In genomic region chr10:41278808-41279207, GRCm38 (mm10) we compare ENCODE assay signal across 22 mouse cellular contexts. TPM values are rescaled to one million over a fixed set of nuclear protein-coding genes. Genes with fewer than 3 reads are reported as not detected.
"Had no signal": no experiment of that assay in that cellular context is flagged by ENCODE, and none has a peak within 500 bp of the region (broad histone marks: within the 10 kb centered on the region; RNA-seq: fewer than 3 reads in every experiment).

No protein-coding gene starts in this region.

- ATAC-seq: liver, embryonic 12.5 days; midbrain, embryonic 15.5 days had no signal

- H3K4me1 ChIP-seq: kidney, embryonic 15.5 days; limb, embryonic 12.5 days; limb, embryonic 15.5 days; liver, embryonic 12.5 days; liver, embryonic 15.5 days; midbrain, embryonic 12.5 days; midbrain, embryonic 15.5 days; neural tube, embryonic 12.5 days; neural tube, embryonic 15.5 days; stomach, embryonic 15.5 days had no signal

- H3K9me3 ChIP-seq: kidney, embryonic 15.5 days; limb, embryonic 12.5 days; limb, embryonic 15.5 days; liver, embryonic 12.5 days; liver, embryonic 15.5 days; midbrain, embryonic 12.5 days; midbrain, embryonic 15.5 days; neural tube, embryonic 12.5 days; neural tube, embryonic 15.5 days; stomach, embryonic 15.5 days had no signal

- DNase-seq: kidney, adult 11 months; kidney, adult 8-10 months; kidney, postnatal 10 days; kidney, postnatal 36 days; left cerebral cortex, postnatal 4 days; right cerebral cortex, adult 18-20 months; right cerebral cortex, postnatal 14 days; right cerebral cortex, postnatal 4 days; thymus, adult 2 months; thymus, postnatal 14 days; thymus, postnatal 4 days had no signal

- H3K27ac ChIP-seq: kidney, embryonic 15.5 days; limb, embryonic 12.5 days; limb, embryonic 15.5 days; liver, embryonic 12.5 days; liver, embryonic 15.5 days; macrophage; midbrain, embryonic 12.5 days; midbrain, embryonic 15.5 days; neural tube, embryonic 12.5 days; neural tube, embryonic 15.5 days; stomach, embryonic 15.5 days had no signal

- H3K4me3 ChIP-seq: kidney, embryonic 15.5 days; limb, embryonic 12.5 days; limb, embryonic 15.5 days; liver, embryonic 12.5 days; liver, embryonic 15.5 days; midbrain, embryonic 12.5 days; midbrain, embryonic 15.5 days; neural tube, embryonic 12.5 days; neural tube, embryonic 15.5 days; stomach, embryonic 15.5 days had no signal

- H3K36me3 ChIP-seq: kidney, embryonic 15.5 days; limb, embryonic 12.5 days; limb, embryonic 15.5 days; liver, embryonic 12.5 days; midbrain, embryonic 15.5 days; neural tube, embryonic 12.5 days; stomach, embryonic 15.5 days had no signal

- H3K27me3 ChIP-seq: kidney, embryonic 15.5 days; limb, embryonic 12.5 days; limb, embryonic 15.5 days; liver, embryonic 12.5 days; liver, embryonic 15.5 days; midbrain, embryonic 12.5 days; midbrain, embryonic 15.5 days; neural tube, embryonic 12.5 days; neural tube, embryonic 15.5 days; stomach, embryonic 15.5 days had no signal

- H3K4me2 ChIP-seq: kidney, embryonic 15.5 days; limb, embryonic 12.5 days; limb, embryonic 15.5 days; liver, embryonic 12.5 days; liver, embryonic 15.5 days; midbrain, embryonic 12.5 days; midbrain, embryonic 15.5 days; neural tube, embryonic 12.5 days; neural tube, embryonic 15.5 days; stomach, embryonic 15.5 days had no signal

- H3K9ac ChIP-seq: kidney, embryonic 15.5 days; limb, embryonic 12.5 days; limb, embryonic 15.5 days; liver, embryonic 12.5 days; liver, embryonic 15.5 days; midbrain, embryonic 12.5 days; midbrain, embryonic 15.5 days; neural tube, embryonic 12.5 days; neural tube, embryonic 15.5 days; stomach, embryonic 15.5 days had no signal

RNA-seq across cellular contexts. Expression of gene Ak9, which starts 25.0 kb away (rescaled TPM):
- polyA plus RNA-seq: limb, embryonic 15.5 days; liver, embryonic 12.5 days; liver, embryonic 15.5 days; midbrain, embryonic 12.5 days had no signal
